Mouse (Mus musculus) erythroblast, embryonic 14.5 days (primary cell): Measurements from ENCODE around the gene Vps52.

Source experiments
- GATA1 ChIP-seq: IDR thresholded peaks from 2 replicates; pipeline ENCODE4 v1.6.1; 2012; ENCODE audit warnings: low read length, inconsistent platforms, mixed read lengths
- TAL1 ChIP-seq: IDR thresholded peaks from 3 replicates; pipeline ENCODE4 v1.6.1; 2012; ENCODE audit warnings: low read length, inconsistent platforms, mixed read lengths

- TF ChIP-seq TAL1 (no peak), GATA1 (no peak)
Observed at GRCm38 (mm10) chr17:33924577-33925283, 30.9 kb upstream of the Vps52 start.
